In genomic region chr14:32341823-32342222, GRCm38 (mm10) we compare ENCODE assay signal across 43 mouse cellular contexts. TPM values are rescaled to one million over a fixed set of nuclear protein-coding genes. Genes with fewer than 3 reads are reported as not detected.
"Had no signal": no experiment of that assay in that cellular context is flagged by ENCODE, and none has a peak within 500 bp of the region (broad histone marks: within the 10 kb centered on the region; RNA-seq: fewer than 3 reads in every experiment).

No protein-coding gene starts in this region.

- DNase-seq: heart, postnatal 10 days; heart, postnatal 14 days; heart, postnatal 36 days; heart, postnatal 4 days; kidney, adult 11 months; kidney, adult 18-20 months; kidney, adult 2 months; kidney, adult 8-10 months; kidney, adult 9 months; kidney, postnatal 10 days; kidney, postnatal 14 days; kidney, postnatal 25 days; kidney, postnatal 36 days; kidney, postnatal 4 days; layer of hippocampus, adult 9-11 months; layer of hippocampus, postnatal 36 days had no signal

- H3K4me2 ChIP-seq: heart, embryonic 12.5 days; heart, embryonic 13.5 days; heart, embryonic 15.5 days; hindbrain, embryonic 12.5 days; hindbrain, embryonic 13.5 days; hindbrain, embryonic 14.5 days; hindbrain, embryonic 15.5 days; intestine, embryonic 15.5 days; kidney, embryonic 15.5 days had no signal

- H3K27ac ChIP-seq: heart, embryonic 13.5 days; heart, embryonic 15.5 days; hindbrain, embryonic 10.5 days; hindbrain, embryonic 12.5 days; hindbrain, embryonic 13.5 days; hindbrain, embryonic 14.5 days; hindbrain, embryonic 15.5 days; hindbrain, postnatal 0 days; intestine, embryonic 15.5 days; kidney, embryonic 15.5 days; kidney, postnatal 0 days; layer of hippocampus, adult 2 months; left cerebral cortex, adult 2 months had no signal

- H3K36me3 ChIP-seq: heart, embryonic 15.5 days; intestine, embryonic 15.5 days had no signal

- H3K9me3 ChIP-seq: heart, embryonic 12.5 days; heart, embryonic 13.5 days; heart, embryonic 15.5 days; hindbrain, embryonic 10.5 days; hindbrain, embryonic 12.5 days; hindbrain, embryonic 13.5 days; hindbrain, embryonic 15.5 days; intestine, embryonic 15.5 days; kidney, embryonic 15.5 days had no signal

- H3K27me3 ChIP-seq: heart, embryonic 12.5 days; heart, embryonic 13.5 days; heart, embryonic 15.5 days; hindbrain, embryonic 12.5 days; hindbrain, embryonic 13.5 days; hindbrain, embryonic 15.5 days; intestine, embryonic 15.5 days; kidney, embryonic 15.5 days had no signal

- H3K4me1 ChIP-seq: heart, embryonic 12.5 days; heart, embryonic 13.5 days; heart, embryonic 15.5 days; hindbrain, embryonic 10.5 days; hindbrain, embryonic 12.5 days; hindbrain, embryonic 15.5 days; intestine, embryonic 15.5 days; kidney, embryonic 15.5 days had no signal

- ATAC-seq: hindbrain, embryonic 16.5 days; hindbrain, postnatal 0 days; inflammation-experienced regulatory T-cells, adult 6 months; intestine, embryonic 15.5 days; intestine, embryonic 16.5 days; intestine, postnatal 0 days had no signal

- H3K9ac ChIP-seq: heart, embryonic 12.5 days; heart, embryonic 13.5 days; heart, embryonic 15.5 days; hindbrain, embryonic 12.5 days; hindbrain, embryonic 13.5 days; hindbrain, embryonic 14.5 days; hindbrain, embryonic 15.5 days; intestine, embryonic 15.5 days; kidney, embryonic 15.5 days had no signal

- H3K4me3 ChIP-seq: heart, embryonic 12.5 days; heart, embryonic 13.5 days; heart, embryonic 15.5 days; hindbrain, embryonic 10.5 days; hindbrain, embryonic 12.5 days; hindbrain, embryonic 13.5 days; hindbrain, embryonic 15.5 days; intestine, embryonic 15.5 days; kidney, embryonic 15.5 days; layer of hippocampus, adult 2 months; left cerebral cortex, adult 2 months had no signal

RNA-seq across cellular contexts. Expression of gene Ogdhl, which starts 20.0 kb away (rescaled TPM):
- total RNA-seq: hematopoietic stem cell, adult 5-6 weeks had no signal

RNA-seq across cellular contexts. Expression of gene 1700024G13Rik, which starts 46.4 kb away (rescaled TPM):
- total RNA-seq: heart, postnatal 10 days; heart, postnatal 14 days; heart, postnatal 25 days; heart, postnatal 36 days; heart, postnatal 4 days; hematopoietic stem cell, adult 5-6 weeks; hindbrain, postnatal 0 days; layer of hippocampus, postnatal 25 days; layer of hippocampus, postnatal 36 days; left cerebral cortex, adult 2 months had no signal
- polyA plus RNA-seq: heart, embryonic 12.5 days; heart, embryonic 13.5 days; heart, embryonic 14.5 days; heart, embryonic 15.5 days; heart, postnatal 0 days; inflammation-experienced regulatory T-cells, adult 6 months; intestine, embryonic 14.5 days; intestine, embryonic 15.5 days; intestine, embryonic 16.5 days; kidney, adult 2 months; kidney, embryonic 14.5 days; kidney, embryonic 15.5 days; kidney, embryonic 16.5 days; kidney, postnatal 0 days; large intestine, adult 2 months had no signal
